In genomic region chr17:57062548-57062947, GRCm38 (mm10) we compare ENCODE assay signal across 8 mouse cellular contexts. TPM values are rescaled to one million over a fixed set of nuclear protein-coding genes. Genes with fewer than 3 reads are reported as not detected.
DNase-seq lines count a peak whose midpoint lies in the region; ATAC-seq lines count a peak whose summit lies in the region.

No protein-coding gene starts in this region.

- H3K27ac ChIP-seq in embryonic facial prominence, embryonic 12.5 days: no peak overlapping the region
- no peak overlapping the region for H3K27ac ChIP-seq in hindbrain, embryonic 15.5 days (replicated peaks)
- no peak overlapping the region for H3K27ac ChIP-seq in midbrain, embryonic 11.5 days (ENCODE audit: low read depth, low read length)

- 2% methylated on average over 22 of the region's 22 CpGs for WGBS in embryonic facial prominence, embryonic 12.5 days
- WGBS in hindbrain, embryonic 15.5 days: under 1% methylated on average over 22 of the region's 22 CpGs
- WGBS in midbrain, embryonic 11.5 days: 1% methylated on average over 22 of the region's 22 CpGs

- no peaks in the 10 kb centered on the region for H3K36me3 ChIP-seq in embryonic facial prominence, embryonic 12.5 days
- H3K36me3 ChIP-seq in hindbrain, embryonic 15.5 days: no peaks in the 10 kb centered on the region
- H3K36me3 ChIP-seq in midbrain, embryonic 11.5 days (ENCODE audit: control insufficient read depth, insufficient read depth, low read length): no peaks in the 10 kb centered on the region

- H3K9me3 ChIP-seq in embryonic facial prominence, embryonic 12.5 days: no peaks in the 10 kb centered on the region
- H3K9me3 ChIP-seq in hindbrain, embryonic 15.5 days: no peaks in the 10 kb centered on the region
- no peaks in the 10 kb centered on the region for H3K9me3 ChIP-seq in midbrain, embryonic 11.5 days (ENCODE audit: control insufficient read depth, low read length)

- H3K4me2 ChIP-seq in embryonic facial prominence, embryonic 12.5 days (replicated peaks): peak overlapping the region; percentile 36
- peak overlapping the region; percentile 65 for H3K4me2 ChIP-seq in hindbrain, embryonic 15.5 days
- peak overlapping the region; percentile 36 for H3K4me2 ChIP-seq in midbrain, embryonic 11.5 days

- no peak for ATAC-seq in embryonic facial prominence, embryonic 12.5 days (ENCODE audit: insufficient number of reproducible peaks, insufficient read depth, low FRiP score, low TSS enrichment)
- ATAC-seq in hindbrain, embryonic 15.5 days (ENCODE audit: low FRiP score, low read depth): no peak
- no peak for ATAC-seq in midbrain, embryonic 11.5 days (ENCODE audit: low FRiP score)

- peak overlapping the region; percentile 17; the same call in 1 of the 2 replicates for H3K9ac ChIP-seq in embryonic facial prominence, embryonic 12.5 days
- no peak overlapping the region for H3K9ac ChIP-seq in hindbrain, embryonic 15.5 days
- no peak overlapping the region for H3K9ac ChIP-seq in midbrain, embryonic 11.5 days (ENCODE audit: low read length)

- DNase-seq in kidney, adult 9 months: peak; percentile 51
- DNase-seq in kidney, postnatal 14 days: no peak
- no peak for DNase-seq in midbrain, embryonic 11.5 days (ENCODE audit: low spot score, missing footprints)
- no peak for DNase-seq in left cerebral cortex, adult 18-20 months (ENCODE audit: low spot score in 2 of 2)
- no peak for DNase-seq in cerebellum, adult 8-10 months
- no peak for DNase-seq in right cerebral cortex, adult 18-20 months

- peak overlapping the region; percentile 27 for H3K4me3 ChIP-seq in embryonic facial prominence, embryonic 12.5 days
- peak overlapping the region; percentile 39 for H3K4me3 ChIP-seq in hindbrain, embryonic 15.5 days
- H3K4me3 ChIP-seq in midbrain, embryonic 11.5 days (ENCODE audit: low read depth, low read length): peak overlapping the region; percentile 23

- peaks cover 8% of the 10 kb centered on the region; the same call in 1 of the 2 replicates for H3K4me1 ChIP-seq in embryonic facial prominence, embryonic 12.5 days
- H3K4me1 ChIP-seq in hindbrain, embryonic 15.5 days (replicated peaks): peaks cover 32% of the 10 kb centered on the region
- H3K4me1 ChIP-seq in midbrain, embryonic 11.5 days (ENCODE audit: control insufficient read depth, insufficient read depth, low read length): peaks cover 15% of the 10 kb centered on the region

- H3K27me3 ChIP-seq in embryonic facial prominence, embryonic 12.5 days: peaks cover 54% of the 10 kb centered on the region
- peaks cover 25% of the 10 kb centered on the region for H3K27me3 ChIP-seq in hindbrain, embryonic 15.5 days
- H3K27me3 ChIP-seq in midbrain, embryonic 11.5 days (ENCODE audit: control insufficient read depth, insufficient read depth, low read length): peaks cover 27% of the 10 kb centered on the region

RNA-seq across cellular contexts. Expression of gene Slc25a23, which starts 2.9 kb away (rescaled TPM):
- 10.1 TPM in 2 replicates for polyA plus RNA-seq in embryonic facial prominence, embryonic 12.5 days (2016; fragmentation: Nextera tagmentation; extraction: Ambion mirVana)
- polyA plus RNA-seq in hindbrain, embryonic 15.5 days (2015; fragmentation: Nextera tagmentation; extraction: Ambion mirVana): 43.1 and 45.0 TPM in 2 replicates
- 14.2 and 16.5 TPM in 2 replicates for polyA plus RNA-seq in midbrain, embryonic 11.5 days (2014; fragmentation: Nextera tagmentation; extraction: Ambion mirVana)
- 100 to 1,000 TPM; 314 to 325 TPM for total RNA-seq in left cerebral cortex, adult 18-20 months (2021)

RNA-seq across cellular contexts. Expression of gene Crb3, which starts 3.6 kb away (rescaled TPM):
- polyA plus RNA-seq in embryonic facial prominence, embryonic 12.5 days (2016; fragmentation: Nextera tagmentation; extraction: Ambion mirVana): 5.0 and 5.2 TPM in 2 replicates
- polyA plus RNA-seq in hindbrain, embryonic 15.5 days (2015; fragmentation: Nextera tagmentation; extraction: Ambion mirVana): 4.1 and 4.6 TPM in 2 replicates
- polyA plus RNA-seq in midbrain, embryonic 11.5 days (2014; fragmentation: Nextera tagmentation; extraction: Ambion mirVana): 0.80 and 1.2 TPM in 2 replicates
- total RNA-seq in left cerebral cortex, adult 18-20 months (2021): 1 to 10 TPM in 1 of 2 experiments, under 1 TPM in 1; 0.68 to 1.6 TPM

RNA-seq across cellular contexts. Expression of gene Dennd1c, which starts 15.8 kb away (rescaled TPM):
- 1.4 and 3.2 TPM in 2 replicates for polyA plus RNA-seq in embryonic facial prominence, embryonic 12.5 days (2016; fragmentation: Nextera tagmentation; extraction: Ambion mirVana)
- polyA plus RNA-seq in hindbrain, embryonic 15.5 days (2015; fragmentation: Nextera tagmentation; extraction: Ambion mirVana): 4.3 and 4.4 TPM in 2 replicates
- polyA plus RNA-seq in midbrain, embryonic 11.5 days (2014; fragmentation: Nextera tagmentation; extraction: Ambion mirVana): 2.2 and 2.7 TPM in 2 replicates
- 1 to 10 TPM; 1.2 to 1.8 TPM for total RNA-seq in left cerebral cortex, adult 18-20 months (2021)

RNA-seq across cellular contexts. Expression of gene Slc25a41, which starts 21.1 kb away (rescaled TPM):
- 0.13 TPM in 1 of 2 replicates, not detected in the other for polyA plus RNA-seq in embryonic facial prominence, embryonic 12.5 days (2016; fragmentation: Nextera tagmentation; extraction: Ambion mirVana)
- polyA plus RNA-seq in hindbrain, embryonic 15.5 days (2015; fragmentation: Nextera tagmentation; extraction: Ambion mirVana): not detected in 2 replicates
- polyA plus RNA-seq in midbrain, embryonic 11.5 days (2014; fragmentation: Nextera tagmentation; extraction: Ambion mirVana): not detected in 2 replicates
- total RNA-seq in left cerebral cortex, adult 18-20 months (2021): under 1 TPM in 1 of 2 experiments, not detected in 1; 0.40 TPM

RNA-seq across cellular contexts. Expression of gene Tubb4a, which starts 25.0 kb away (rescaled TPM):
- 31.9 and 35.5 TPM in 2 replicates for polyA plus RNA-seq in embryonic facial prominence, embryonic 12.5 days (2016; fragmentation: Nextera tagmentation; extraction: Ambion mirVana)
- 329 and 394 TPM in 2 replicates for polyA plus RNA-seq in hindbrain, embryonic 15.5 days (2015; fragmentation: Nextera tagmentation; extraction: Ambion mirVana)
- 167 and 171 TPM in 2 replicates for polyA plus RNA-seq in midbrain, embryonic 11.5 days (2014; fragmentation: Nextera tagmentation; extraction: Ambion mirVana)
- 100 to 1,000 TPM; 543 to 577 TPM for total RNA-seq in left cerebral cortex, adult 18-20 months (2021)
